Mouse (Mus musculus) brain, embryonic 14.5 days (tissue): Measurements from ENCODE around the gene Paqr8. TPM values are rescaled to one million over a fixed set of nuclear protein-coding genes. Genes with fewer than 3 reads are reported as not detected.
A peak's percentile ranks its signal among the peaks of the same experiment; 100 is the strongest.

ENCODE experiments used
- DNase-seq: peaks from one replicate; pipeline ENCODE4 v3.0.0-alpha.2; 2011; ENCODE audit warnings: low read depth
- CTCF ChIP-seq: fragments of 200-500 bp; IDR thresholded peaks from 2 replicates; pipeline ENCODE4 v1.5.1; 2012; ENCODE audit warnings: inconsistent platforms, mild to moderate bottlenecking, moderate library complexity, borderline replicate concordance; ENCODE audit not compliant: insufficient read depth, insufficient read length; ENCODE audit errors: extremely low read depth
- POLR2A ChIP-seq: fragments of 200-500 bp; IDR thresholded peaks from 2 replicates; pipeline ENCODE4 v1.6.1; 2012; ENCODE audit warnings: mild to moderate bottlenecking, inconsistent platforms, borderline replicate concordance; ENCODE audit not compliant: poor library complexity, insufficient read depth, insufficient read length, severe bottlenecking; ENCODE audit errors: extremely low read depth
- polyA plus RNA-seq: library from polyadenylated mRNA; depleted of rRNA; stranded (reverse); fragments of >200 nt; gene quantifications from 2 replicates; pipeline ENCODE4 v1.2.3, GENCODE M21; 2012

Gene Paqr8
- polyA plus RNA-seq, 1 experiment: 30.7 TPM

- TF ChIP-seq POLR2A: no peak
- peak; percentile 80; the same call in 1 of the 2 replicates for TF ChIP-seq CTCF
- DNase-seq: peak; percentile 82
These were observed 48.6 kb downstream of the Paqr8 start for GRCm38 (mm10) chr1:20939046-20939445.

- TF ChIP-seq POLR2A (no peak), CTCF (no peak)
These were observed 49.7 kb downstream of the Paqr8 start for GRCm38 (mm10) chr1:20940151-20940550.

GRCm38 (mm10) chr1:20941322-20941721 lies 50.9 kb downstream of the Paqr8 start:
- TF ChIP-seq CTCF: no peak
- no peak for TF ChIP-seq POLR2A
- DNase-seq: no peak

More at GRCm38 (mm10) chr1:20940151-20940550, 49.7 kb downstream of the Paqr8 start:
- DNase-seq: no peak

- DNase-seq: no peak
- TF ChIP-seq POLR2A (no peak), CTCF (no peak)
These were observed 51.5 kb downstream of the Paqr8 start for GRCm38 (mm10) chr1:20941857-20942256.

- TF ChIP-seq CTCF (no peak), POLR2A (no peak)
- DNase-seq: no peak
These were observed 52.6 kb downstream of the Paqr8 start for GRCm38 (mm10) chr1:20943016-20943415.

- TF ChIP-seq CTCF (no peak; the same call in 1 of the 2 replicates), POLR2A (peak; percentile 19; the same call in 1 of the 2 replicates)
These were observed 60.9 kb downstream of the Paqr8 start, which contains the start of gene Efhc1 for GRCm38 (mm10) chr1:20951300-20951763. Gene Efhc1 (plus strand): TSS chr1:20951626.

GRCm38 (mm10) chr1:20951799-20952198 lies 61.4 kb downstream of the Paqr8 start:
- DNase-seq: no peak
- no peak for TF ChIP-seq POLR2A
- no peak for TF ChIP-seq CTCF

More at GRCm38 (mm10) chr1:20951300-20951763, 60.9 kb downstream of the Paqr8 start, which contains the start of gene Efhc1:
- DNase-seq: peak; percentile 98

- DNase-seq: no peak
- TF ChIP-seq POLR2A (no peak), CTCF (no peak)
These were observed 64.5 kb downstream of the Paqr8 start for GRCm38 (mm10) chr1:20954876-20955275.

- TF ChIP-seq CTCF: no peak
- TF ChIP-seq POLR2A: no peak
These were observed 79.2 kb downstream of the Paqr8 start for GRCm38 (mm10) chr1:20969642-20970041.

GRCm38 (mm10) chr1:20973389-20973788 lies 83.0 kb downstream of the Paqr8 start:
- TF ChIP-seq POLR2A: no peak
- no peak for TF ChIP-seq CTCF
- no peak for DNase-seq

More at GRCm38 (mm10) chr1:20969642-20970041, 79.2 kb downstream of the Paqr8 start:
- DNase-seq: no peak

- TF ChIP-seq POLR2A (no peak), CTCF (no peak)
- no peak for DNase-seq
These were observed 84.1 kb downstream of the Paqr8 start for GRCm38 (mm10) chr1:20974341-20975135.

- no peak for DNase-seq
- TF ChIP-seq CTCF (no peak), POLR2A (no peak)
These were observed 90.1 kb downstream of the Paqr8 start for GRCm38 (mm10) chr1:20980553-20980952.

GRCm38 (mm10) chr1:20981764-20982163 lies 91.4 kb downstream of the Paqr8 start:
- DNase-seq: no peak

More at GRCm38 (mm10) chr1:20981764-20982163, 91.4 kb downstream of the Paqr8 start:
- TF ChIP-seq CTCF: no peak
- TF ChIP-seq POLR2A: no peak
